Mouse (Mus musculus) spleen, postnatal 0 days (tissue): ENCODE results near the gene Zfp658. TPM values are rescaled to one million over a fixed set of nuclear protein-coding genes. Genes with fewer than 3 reads are reported as not detected.

Experiments used
- polyA plus RNA-seq: library from polyadenylated mRNA; unstranded; fragments of >200 nt; fragmentation: Nextera tagmentation; extraction: Ambion mirVana; gene quantifications from 2 replicates; pipeline ENCODE4 v1.2.1, GENCODE M21; 2015

Zfp658 gene
- 0.84 and 0.99 TPM in 2 replicates for polyA plus RNA-seq

GRCm38 (mm10) chr7:43562006-43562633 is at the start of gene Zfp658:
TSS of gene Zfp658 (plus strand) at chr7:43562256.

GRCm38 (mm10) chr7:43544225-43544977 is 17.7 kb upstream of the Zfp658 start, which contains the start of gene Cd33:
TSS of gene Cd33 (minus strand) at chr7:43544428.

GRCm38 (mm10) chr7:43579440-43580171 is 17.6 kb downstream of the Zfp658 start, which contains the start of gene Zfp719:
TSS of gene Zfp719 (plus strand) at chr7:43579610.

GRCm38 (mm10) chr7:43606896-43607742 is 45.1 kb downstream of the Zfp658 start, which contains the start of gene Zfp819:
TSS of gene Zfp819 (plus strand) at chr7:43607169.

Other genes with a start within 250 kb of the Zfp658 start
- 5.0 and 5.7 TPM in 2 replicates for gene Zfp715, start 249.0 kb upstream of the Zfp658 start, polyA plus RNA-seq
- 1.6 and 1.7 TPM in 2 replicates for gene Siglecf, start 210.9 kb upstream of the Zfp658 start, polyA plus RNA-seq
- 4.9 and 6.5 TPM in 2 replicates for gene Siglecg, start 154.1 kb upstream of the Zfp658 start, polyA plus RNA-seq
- not detected in 2 replicates for gene Lim2, start 134.6 kb upstream of the Zfp658 start, polyA plus RNA-seq
- 33.2 and 49.1 TPM in 2 replicates for gene Nkg7, start 125.2 kb upstream of the Zfp658 start, polyA plus RNA-seq
- gene Cldnd2, start 121.5 kb upstream of the Zfp658 start, polyA plus RNA-seq: not detected in 2 replicates
- 261 and 295 TPM in 2 replicates for gene Etfb, start 118.2 kb upstream of the Zfp658 start, polyA plus RNA-seq
- not detected in 2 replicates for gene Gm45233, start 118.1 kb upstream of the Zfp658 start, polyA plus RNA-seq
- 3.4 and 5.6 TPM in 2 replicates for gene Vsig10l, start 99.1 kb upstream of the Zfp658 start, polyA plus RNA-seq
- gene Iglon5, start 72.2 kb upstream of the Zfp658 start, polyA plus RNA-seq: not detected in 2 replicates
- gene 4931406B18Rik, start 56.3 kb upstream of the Zfp658 start, polyA plus RNA-seq: not detected in 2 replicates
- gene Cd33, start 17.8 kb upstream of the Zfp658 start, polyA plus RNA-seq: 20.9 and 29.8 TPM in 2 replicates
- gene Zfp719, start 17.4 kb downstream of the Zfp658 start, polyA plus RNA-seq: 1.9 and 2.9 TPM in 2 replicates
- not detected in 2 replicates for gene Zfp819, start 44.9 kb downstream of the Zfp658 start, polyA plus RNA-seq
- gene Ceacam18, start 72.5 kb downstream of the Zfp658 start, polyA plus RNA-seq: 0.17 and 0.32 TPM in 2 replicates
- 11.6 and 13.4 TPM in 2 replicates for gene Siglece, start 97.9 kb downstream of the Zfp658 start, polyA plus RNA-seq
- 6.1 and 6.5 TPM in 2 replicates for gene Ctu1, start 109.8 kb downstream of the Zfp658 start, polyA plus RNA-seq
- gene Klk14, start 128.2 kb downstream of the Zfp658 start, polyA plus RNA-seq: not detected in 2 replicates
- 0.21 TPM in 1 of 2 replicates, not detected in the other for gene Klk13, start 150.3 kb downstream of the Zfp658 start, polyA plus RNA-seq
- not detected in 2 replicates for gene Klk12, start 206.6 kb downstream of the Zfp658 start, polyA plus RNA-seq
- not detected in 2 replicates for gene Klk11, start 212.3 kb downstream of the Zfp658 start, polyA plus RNA-seq
- gene Klk10, start 218.8 kb downstream of the Zfp658 start, polyA plus RNA-seq: 2.0 and 2.6 TPM in 2 replicates
- not detected in 2 replicates for gene Klk9, start 229.6 kb downstream of the Zfp658 start, polyA plus RNA-seq
- gene Klk8, start 235.3 kb downstream of the Zfp658 start, polyA plus RNA-seq: 5.9 and 6.4 TPM in 2 replicates
- not detected in 2 replicates for gene Klk7, start 249.0 kb downstream of the Zfp658 start, polyA plus RNA-seq